Mouse (Mus musculus): ENCODE results near the gene Agtpbp1.

Gene Agtpbp1

GRCm38 (mm10) chr13:59423871-59424270, 161.2 kb downstream of the Agtpbp1 start:
- DNase-seq (ENCODE audit: low spot score): no peak

- no peak for DNase-seq (ENCODE audit: low spot score)
Measured at GRCm38 (mm10) chr13:59416530-59417230, 168.3 kb downstream of the Agtpbp1 start.

GRCm38 (mm10) chr13:59413885-59414284, 171.1 kb downstream of the Agtpbp1 start:
- DNase-seq (ENCODE audit: low spot score): no peak

- DNase-seq (ENCODE audit: low spot score): no peak
Measured at GRCm38 (mm10) chr13:59412672-59413071, 172.4 kb downstream of the Agtpbp1 start.

GRCm38 (mm10) chr13:59407182-59407581, 177.8 kb downstream of the Agtpbp1 start:
- no peak for DNase-seq (ENCODE audit: low spot score)

GRCm38 (mm10) chr13:59402026-59402775, 182.8 kb downstream of the Agtpbp1 start:
- no peak for DNase-seq (ENCODE audit: low spot score)

- no peak for DNase-seq (ENCODE audit: low spot score)
Measured at GRCm38 (mm10) chr13:59397571-59397970, 187.5 kb downstream of the Agtpbp1 start.
